Mouse (Mus musculus): Measurements from ENCODE around the gene Ip6k3. TPM values are rescaled to one million over a fixed set of nuclear protein-coding genes. Genes with fewer than 3 reads are reported as not detected.
A peak's percentile ranks its signal among the peaks of the same experiment; 100 is the strongest.

The Ip6k3 gene
- polyA plus RNA-seq, 1 experiment from 2014 or later = 0.16 TPM

DNA sequence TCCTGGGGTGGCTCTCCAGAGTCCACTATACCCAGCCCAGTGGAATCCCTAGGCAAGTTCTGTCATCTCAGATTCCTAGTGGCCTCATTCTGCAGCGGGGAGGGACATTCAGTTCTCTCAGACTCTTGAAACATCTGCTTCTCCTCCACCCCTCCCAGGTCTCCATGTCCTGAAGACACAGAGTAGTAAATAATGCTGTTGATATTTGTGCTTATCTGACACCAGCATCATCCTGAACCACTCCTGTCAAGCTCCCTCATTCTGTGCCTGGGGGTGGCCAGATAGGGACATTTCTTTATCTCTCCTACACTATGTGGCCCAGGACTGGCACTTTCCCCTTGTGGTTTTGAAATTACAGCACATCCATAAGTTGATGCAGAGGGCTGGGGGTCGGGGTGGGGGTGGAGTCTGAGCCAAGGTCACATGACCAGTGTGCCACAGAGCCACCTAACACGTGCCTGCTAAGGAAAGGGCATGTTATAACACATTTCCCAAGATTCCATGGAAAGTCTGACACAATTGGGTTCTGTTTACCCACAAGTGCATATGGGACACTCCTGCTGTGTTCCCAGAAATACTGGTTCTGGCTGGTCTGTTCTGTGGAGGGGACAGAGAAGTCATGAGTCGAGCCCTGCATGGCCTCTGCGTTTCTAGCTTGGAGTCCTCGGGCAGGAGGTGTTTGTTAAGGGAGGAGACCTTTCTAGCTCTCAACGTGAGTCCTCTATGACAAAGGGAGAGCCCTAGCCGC is 14.4 kb downstream of the Ip6k3 start:
- ATAC-seq (ENCODE audit: extremely low read depth, insufficient number of reproducible peaks, low FRiP score, low TSS enrichment) = no peak
- H3K9me3 ChIP-seq = no peaks in the 10 kb centered on the region
- peaks cover 50% of the 10 kb centered on the region for H3K4me1 ChIP-seq
- peak overlapping the region; percentile 70 for H3K27ac ChIP-seq (replicated peaks)
- no peak overlapping the region for H3K4me2 ChIP-seq
- H3K27me3 ChIP-seq (replicated peaks) = peaks cover 24% of the 10 kb centered on the region
- H3K4me3 ChIP-seq = no peak overlapping the region
- H3K36me3 ChIP-seq = no peaks in the 10 kb centered on the region
- H3K9ac ChIP-seq = peak overlapping the region; percentile 19; the same call in 1 of the 2 replicates
- 43% methylated on average over 8 of the region's 8 CpGs for WGBS

GRCm38 (mm10) chr17:27151411-27151810 is 16.2 kb downstream of the Ip6k3 start:
- H3K9ac ChIP-seq = no peak overlapping the region
- no peaks in the 10 kb centered on the region for H3K36me3 ChIP-seq
- no peak overlapping the region for H3K27ac ChIP-seq (replicated peaks)
- no peak for ATAC-seq (ENCODE audit: extremely low read depth, insufficient number of reproducible peaks, low FRiP score, low TSS enrichment)
- H3K4me3 ChIP-seq = no peak overlapping the region
- no peaks in the 10 kb centered on the region for H3K9me3 ChIP-seq
- 65% methylated on average over 8 of the region's 8 CpGs for WGBS
- peaks cover 34% of the 10 kb centered on the region for H3K27me3 ChIP-seq (replicated peaks)
- no peak overlapping the region for H3K4me2 ChIP-seq
- peaks cover 46% of the 10 kb centered on the region for H3K4me1 ChIP-seq

DNA sequence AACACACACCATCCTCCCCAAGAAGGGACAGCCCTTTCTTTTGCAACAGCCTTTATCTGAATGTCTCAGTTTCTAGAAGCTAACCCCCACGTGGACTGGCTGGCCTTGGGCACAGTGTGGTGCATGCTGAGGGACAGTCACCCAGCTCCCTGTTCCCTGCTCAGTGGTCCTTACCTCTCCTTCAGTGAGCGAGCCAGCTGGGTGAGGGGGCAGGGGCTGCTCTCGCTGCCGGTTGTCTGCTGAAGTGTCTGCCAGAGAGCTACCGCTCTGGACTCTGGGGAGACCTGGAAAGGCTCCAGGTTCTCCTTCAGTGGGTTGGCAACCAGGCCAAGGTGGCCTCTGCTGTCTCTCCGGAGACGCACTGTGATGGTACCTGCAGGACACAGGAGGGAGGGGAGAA is 16.7 kb downstream of the Ip6k3 start:
- Histone ChIP-seq H3K4me1 (peaks cover 46% of the 10 kb centered on the region), H3K27me3 (replicated peaks) (peaks cover 39% of the 10 kb centered on the region), H3K9me3 (no peaks in the 10 kb centered on the region), H3K4me3 (no peak overlapping the region), H3K4me2 (no peak overlapping the region), H3K9ac (no peak overlapping the region), H3K36me3 (no peaks in the 10 kb centered on the region), H3K27ac (replicated peaks) (no peak overlapping the region)
- 46% methylated on average over 7 of the region's 7 CpGs for WGBS
- no peak for ATAC-seq (ENCODE audit: extremely low read depth, insufficient number of reproducible peaks, low FRiP score, low TSS enrichment)

DNA sequence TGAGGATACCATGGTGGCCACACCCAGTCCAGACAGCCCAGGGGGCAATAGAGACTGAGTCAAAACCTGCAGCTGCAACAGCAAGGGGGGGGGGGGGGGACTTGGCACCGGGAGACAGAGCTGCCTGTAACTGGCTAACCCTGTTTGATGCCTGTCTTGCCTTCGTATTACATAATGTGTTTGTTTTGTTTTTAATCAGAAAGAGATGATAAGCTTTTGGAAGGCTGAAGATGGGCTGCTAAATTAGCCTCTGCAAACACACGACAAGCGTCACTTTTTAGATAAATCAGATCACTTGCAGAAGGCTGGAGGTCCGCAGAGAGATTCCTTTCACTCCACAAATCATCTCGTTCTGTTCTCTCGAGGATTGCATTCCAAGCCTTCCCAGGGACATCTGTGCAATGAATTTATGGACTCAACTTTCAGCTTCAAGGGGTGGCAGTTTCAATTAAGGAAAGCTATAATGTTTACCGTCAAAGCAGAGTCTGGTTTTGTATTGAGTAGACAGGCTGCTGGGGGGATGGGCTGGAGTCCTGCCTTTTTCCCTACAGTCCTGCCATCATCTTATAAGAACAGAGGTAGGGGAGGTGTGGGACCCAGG is 21.2 kb downstream of the Ip6k3 start:
- Histone ChIP-seq H3K27me3 (replicated peaks) (peaks cover 59% of the 10 kb centered on the region), H3K4me2 (0 out of 2 replicates have a peak overlapping the region, but pooled peaks have one; percentile 22), H3K4me1 (peaks cover 21% of the 10 kb centered on the region), H3K9me3 (no peaks in the 10 kb centered on the region), H3K4me3 (no peak overlapping the region), H3K36me3 (no peaks in the 10 kb centered on the region), H3K27ac (replicated peaks) (no peak overlapping the region), H3K9ac (no peak overlapping the region)
- WGBS = 12% methylated on average over 7 of the region's 8 CpGs
- ATAC-seq (ENCODE audit: extremely low read depth, insufficient number of reproducible peaks, low FRiP score, low TSS enrichment) = no peak

GRCm38 (mm10) chr17:27144152-27144551 is 23.4 kb downstream of the Ip6k3 start:
- Histone ChIP-seq H3K36me3 (no peaks in the 10 kb centered on the region), H3K27me3 (replicated peaks) (peaks cover 55% of the 10 kb centered on the region), H3K9me3 (no peaks in the 10 kb centered on the region), H3K4me3 (no peak overlapping the region), H3K4me1 (peaks cover 16% of the 10 kb centered on the region), H3K4me2 (no peak overlapping the region), H3K27ac (replicated peaks) (no peak overlapping the region), H3K9ac (no peak overlapping the region)
- no peak for ATAC-seq (ENCODE audit: extremely low read depth, insufficient number of reproducible peaks, low FRiP score, low TSS enrichment)
- 73% methylated on average over 4 of the region's 4 CpGs for WGBS

- 0 out of 2 replicates have a peak overlapping the region, but pooled peaks have one; percentile 4 for H3K4me2 ChIP-seq
- WGBS = 35% methylated on average over 10 of the region's 10 CpGs
Measured at GRCm38 (mm10) chr17:27141971-27142450, 25.6 kb downstream of the Ip6k3 start.

DNA sequence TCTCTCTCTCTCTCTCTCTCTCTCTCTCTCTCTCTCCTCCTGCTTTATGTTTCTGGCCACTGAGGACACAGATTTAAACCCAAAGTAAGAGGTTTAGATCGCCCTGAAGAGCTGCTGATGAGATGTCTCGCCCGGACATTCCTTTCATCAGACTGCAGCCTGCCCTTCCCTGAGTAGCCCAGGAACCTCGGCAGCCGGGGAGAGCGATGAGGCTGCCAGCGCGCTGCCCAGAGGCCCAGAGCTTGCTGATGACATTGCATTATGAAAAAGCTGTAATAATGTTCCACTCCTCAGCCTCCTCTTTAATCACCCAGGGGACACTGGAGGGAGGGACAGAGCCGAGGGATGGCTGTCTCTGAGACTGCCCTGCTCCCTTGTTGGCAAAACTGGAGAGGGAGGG is 27.3 kb downstream of the Ip6k3 start:
- no peaks in the 10 kb centered on the region for H3K36me3 ChIP-seq
- peaks cover 5% of the 10 kb centered on the region; the same call in 1 of the 2 replicates for H3K4me1 ChIP-seq
- H3K9me3 ChIP-seq = no peaks in the 10 kb centered on the region
- no peak overlapping the region for H3K9ac ChIP-seq
- no peak overlapping the region for H3K4me3 ChIP-seq
- peaks cover 26% of the 10 kb centered on the region for H3K27me3 ChIP-seq (replicated peaks)
- WGBS = 44% methylated on average over 9 of the region's 9 CpGs
- no peak for ATAC-seq (ENCODE audit: extremely low read depth, insufficient number of reproducible peaks, low FRiP score, low TSS enrichment)
- no peak overlapping the region for H3K27ac ChIP-seq (replicated peaks)
- H3K4me2 ChIP-seq = no peak overlapping the region

More at GRCm38 (mm10) chr17:27141971-27142450, 25.6 kb downstream of the Ip6k3 start:
- Histone ChIP-seq H3K9me3 (no peaks in the 10 kb centered on the region), H3K36me3 (no peaks in the 10 kb centered on the region), H3K27ac (replicated peaks) (no peak overlapping the region), H3K4me1 (peaks cover 16% of the 10 kb centered on the region), H3K4me3 (no peak overlapping the region), H3K9ac (no peak overlapping the region), H3K27me3 (replicated peaks) (peaks cover 40% of the 10 kb centered on the region)
- no peak for ATAC-seq (ENCODE audit: extremely low read depth, insufficient number of reproducible peaks, low FRiP score, low TSS enrichment)

DNA sequence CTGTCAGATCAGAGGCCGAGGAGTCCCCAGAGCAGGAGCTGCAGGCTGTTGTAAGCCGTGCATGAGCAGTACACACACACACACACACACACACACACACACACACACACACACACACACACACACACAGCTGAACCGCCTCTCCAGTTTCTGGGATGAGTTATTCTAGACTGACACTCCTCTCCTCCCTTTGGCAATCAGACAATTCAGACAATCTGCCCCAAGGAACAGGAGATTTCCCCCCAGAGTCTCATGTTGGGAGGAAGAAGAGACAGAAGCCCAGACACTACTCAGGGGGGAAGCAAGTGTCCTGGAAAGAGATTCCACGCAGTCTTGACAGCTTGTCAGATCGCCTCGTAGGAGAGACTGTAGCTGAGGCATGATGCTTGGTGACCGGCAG is 28.3 kb downstream of the Ip6k3 start:
- Histone ChIP-seq H3K27ac (replicated peaks) (no peak overlapping the region), H3K9me3 (no peaks in the 10 kb centered on the region), H3K4me3 (no peak overlapping the region), H3K4me1 (peaks cover 6% of the 10 kb centered on the region; the same call in 1 of the 2 replicates), H3K36me3 (no peaks in the 10 kb centered on the region), H3K4me2 (no peak overlapping the region), H3K9ac (no peak overlapping the region), H3K27me3 (replicated peaks) (peaks cover 19% of the 10 kb centered on the region)
- no peak for ATAC-seq (ENCODE audit: extremely low read depth, insufficient number of reproducible peaks, low FRiP score, low TSS enrichment)
- WGBS = 66% methylated on average over 5 of the region's 7 CpGs

GRCm38 (mm10) chr17:27138396-27138795 is 29.2 kb downstream of the Ip6k3 start:
- no peak for ATAC-seq (ENCODE audit: extremely low read depth, insufficient number of reproducible peaks, low FRiP score, low TSS enrichment)
- Histone ChIP-seq H3K4me3 (no peak overlapping the region), H3K4me2 (no peak overlapping the region), H3K36me3 (no peaks in the 10 kb centered on the region), H3K4me1 (peaks cover 9% of the 10 kb centered on the region), H3K27ac (replicated peaks) (no peak overlapping the region), H3K27me3 (replicated peaks) (peaks cover 15% of the 10 kb centered on the region), H3K9me3 (no peaks in the 10 kb centered on the region), H3K9ac (no peak overlapping the region)
- 76% methylated on average over 9 of the region's 9 CpGs for WGBS

GRCm38 (mm10) chr17:27134715-27135114 is 32.9 kb downstream of the Ip6k3 start:
- Histone ChIP-seq H3K27me3 (replicated peaks) (peaks cover 3% of the 10 kb centered on the region; the same call in 1 of the 2 replicates), H3K4me2 (no peak overlapping the region; the same call in 1 of the 2 replicates), H3K9ac (no peak overlapping the region), H3K4me1 (peaks cover 34% of the 10 kb centered on the region), H3K4me3 (no peak overlapping the region), H3K27ac (replicated peaks) (no peak overlapping the region), H3K9me3 (no peaks in the 10 kb centered on the region), H3K36me3 (peaks cover 5% of the 10 kb centered on the region)
- 13% methylated on average over 3 of the region's 3 CpGs for WGBS
- ATAC-seq (ENCODE audit: extremely low read depth, insufficient number of reproducible peaks, low FRiP score, low TSS enrichment) = no peak

DNA sequence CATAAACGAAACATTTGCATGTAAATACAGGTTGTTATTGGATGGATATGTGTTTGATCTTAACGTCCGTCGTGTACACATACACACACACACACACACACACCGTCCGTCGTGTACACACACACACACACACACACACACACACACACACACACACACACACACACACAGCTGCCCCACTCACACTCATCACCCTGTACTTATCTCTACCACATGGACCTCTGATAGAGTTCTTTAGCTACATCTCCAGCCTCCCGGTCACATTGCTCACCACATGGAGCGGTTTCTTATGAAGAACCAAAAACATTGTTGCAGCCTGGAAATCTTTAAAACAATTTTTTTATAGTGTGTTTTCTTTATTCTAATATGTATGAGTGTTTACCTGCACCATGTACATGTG is 33.4 kb downstream of the Ip6k3 start:
- peaks cover 7% of the 10 kb centered on the region for H3K36me3 ChIP-seq
- H3K9me3 ChIP-seq = no peaks in the 10 kb centered on the region
- ATAC-seq (ENCODE audit: extremely low read depth, insufficient number of reproducible peaks, low FRiP score, low TSS enrichment) = no peak
- H3K4me3 ChIP-seq = peak overlapping the region; percentile 74
- H3K4me1 ChIP-seq = peaks cover 34% of the 10 kb centered on the region
- peak overlapping the region; percentile 71 for H3K4me2 ChIP-seq
- H3K9ac ChIP-seq = peak overlapping the region; percentile 89
- H3K27ac ChIP-seq (replicated peaks) = no peak overlapping the region
- peaks cover 3% of the 10 kb centered on the region; the same call in 1 of the 2 replicates for H3K27me3 ChIP-seq (replicated peaks)
- 19% methylated on average over 6 of the region's 9 CpGs for WGBS
